Mouse (Mus musculus) liver, adult 2 months (tissue): ENCODE results near the gene Ric8b. TPM values are rescaled to one million over a fixed set of nuclear protein-coding genes. Genes with fewer than 3 reads are reported as not detected.
A peak's percentile ranks its signal among the peaks of the same experiment; 100 is the strongest.

Experiments used
- DNase-seq: peaks from one replicate; pipeline ENCODE4 v3.0.0-alpha.2; 2011; ENCODE audit warnings: low read depth, low spot score; ENCODE audit errors: extremely low read depth
- H3K27ac ChIP-seq: fragments of 200-500 bp; replicated peaks from 2 replicates; pipeline ENCODE4 v1.5.1; 2012; ENCODE audit warnings: low read depth, mild to moderate bottlenecking, control low read depth, inconsistent platforms, low read length; ENCODE audit not compliant: insufficient read depth
- H3K27me3 ChIP-seq: fragments of 200-500 bp; 2 replicates; pipeline ENCODE4 v1.6.1; 2012; ENCODE audit warnings: mild to moderate bottlenecking, moderate library complexity, low read length, inconsistent platforms; ENCODE audit not compliant: control insufficient read depth, insufficient read depth
- H3K36me3 ChIP-seq: fragments of 200-500 bp; 2 replicates; pipeline ENCODE4 v1.6.1; 2012; ENCODE audit warnings: low read length, inconsistent platforms; ENCODE audit not compliant: control insufficient read depth, insufficient read depth
- H3K4me1 ChIP-seq: fragments of 200-500 bp; 2 replicates; pipeline ENCODE4 v1.6.1; 2011; ENCODE audit warnings: low read length; ENCODE audit not compliant: control insufficient read depth, insufficient read depth
- H3K4me3 ChIP-seq: fragments of 200-500 bp; 2 replicates; pipeline ENCODE4 v1.5.1; 2011; ENCODE audit warnings: low read depth, mild to moderate bottlenecking, control low read depth, low read length, moderate library complexity; ENCODE audit not compliant: insufficient read depth
- H3K79me2 ChIP-seq: fragments of 200-500 bp; 2 replicates; pipeline ENCODE4 v1.6.1; 2012; ENCODE audit warnings: inconsistent platforms, mild to moderate bottlenecking, low read length, moderate library complexity; ENCODE audit not compliant: control insufficient read depth, insufficient read depth
- H3K9ac ChIP-seq: fragments of 200-500 bp; 2 replicates; pipeline ENCODE4 v1.6.1; 2012; ENCODE audit warnings: low read depth, mild to moderate bottlenecking, control low read depth, inconsistent platforms, low read length
- CTCF ChIP-seq: fragments of 200-500 bp; IDR thresholded peaks from 2 replicates; pipeline ENCODE4 v1.5.1; 2011; ENCODE audit warnings: low read depth, low read length, control low read depth
- POLR2A ChIP-seq: fragments of 200-500 bp; IDR thresholded peaks from 2 replicates; pipeline ENCODE4 v1.6.1; 2011; ENCODE audit warnings: low read length, control low read depth; ENCODE audit not compliant: insufficient read depth; ENCODE audit errors: extremely low read depth
- WGBS: fragments of 180-500 bp; shearing (Covaris S2); methylation state at CpG from one replicate; pipeline ENCODE4 v1.1.7; 2018; 5-methylcytosine and 5-hydroxymethylcytosine counted together
- polyA plus RNA-seq: library from polyadenylated mRNA; depleted of rRNA; stranded (reverse); fragments of >200 nt; gene quantifications from 2 replicates; pipeline ENCODE4 v1.2.3, GENCODE M21; 2012
- total RNA-seq: library from RNA; depleted of rRNA; stranded (reverse); fragments of >200 nt; gene quantifications from 2 replicates; pipeline ENCODE4 v1.2.3, GENCODE M21; 2014

Gene Ric8b
- total and polyA plus RNA-seq, 2 experiments = 5.1 to 7.1 TPM

- TF ChIP-seq POLR2A (no peak), CTCF (no peak)
- DNase-seq = peak; percentile 56
- Histone ChIP-seq H3K4me1 (no peaks in the 10 kb centered on the region; the same call in none of the 2 replicates), H3K27me3 (no peaks in the 10 kb centered on the region), H3K36me3 (no peaks in the 10 kb centered on the region), H3K9ac (no peak overlapping the region), H3K27ac (no peak overlapping the region), H3K79me2 (no peaks in the 10 kb centered on the region), H3K4me3 (no peak overlapping the region)
- 54% methylated on average over 9 of the region's 9 CpGs for WGBS
These were observed 20.2 kb upstream of the Ric8b start for GRCm38 (mm10) chr10:84896941-84897930.

GRCm38 (mm10) chr10:84898144-84898979 is 19.1 kb upstream of the Ric8b start:
- no peaks in the 10 kb centered on the region for H3K79me2 ChIP-seq
- no peak overlapping the region for H3K9ac ChIP-seq
- DNase-seq = no peak
- no peak overlapping the region for H3K27ac ChIP-seq
- WGBS = 91% methylated on average over 3 of the region's 3 CpGs
- no peak overlapping the region for H3K4me3 ChIP-seq
- H3K36me3 ChIP-seq = no peaks in the 10 kb centered on the region
- no peaks in the 10 kb centered on the region for H3K27me3 ChIP-seq
- TF ChIP-seq POLR2A = no peak
- no peaks in the 10 kb centered on the region; the same call in none of the 2 replicates for H3K4me1 ChIP-seq

- Histone ChIP-seq H3K27me3 (no peaks in the 10 kb centered on the region), H3K4me3 (no peak overlapping the region), H3K36me3 (no peaks in the 10 kb centered on the region), H3K4me1 (no peaks in the 10 kb centered on the region; the same call in none of the 2 replicates), H3K9ac (no peak overlapping the region), H3K27ac (no peak overlapping the region), H3K79me2 (no peaks in the 10 kb centered on the region)
- peak; percentile 73 for DNase-seq
- TF ChIP-seq CTCF = no peak
- TF ChIP-seq POLR2A = no peak
- WGBS = 74% methylated on average over 5 of the region's 5 CpGs
These were observed 15.7 kb upstream of the Ric8b start for GRCm38 (mm10) chr10:84901676-84902075.

GRCm38 (mm10) chr10:84902213-84902612 is 15.2 kb upstream of the Ric8b start:
- TF ChIP-seq CTCF = no peak
- Histone ChIP-seq H3K4me3 (no peak overlapping the region), H3K27ac (no peak overlapping the region), H3K79me2 (no peaks in the 10 kb centered on the region), H3K4me1 (no peaks in the 10 kb centered on the region; the same call in 1 of the 2 replicates), H3K27me3 (no peaks in the 10 kb centered on the region), H3K9ac (no peak overlapping the region), H3K36me3 (no peaks in the 10 kb centered on the region)
- 57% methylated on average over 2 of the region's 2 CpGs for WGBS
- DNase-seq = peak; percentile 53

- H3K4me1 ChIP-seq = peaks cover 2% of the 10 kb centered on the region
- no peaks in the 10 kb centered on the region for H3K27me3 ChIP-seq
- H3K9ac ChIP-seq = no peak overlapping the region
- 78% methylated on average over 7 of the region's 7 CpGs for WGBS
- no peaks in the 10 kb centered on the region for H3K36me3 ChIP-seq
- no peaks in the 10 kb centered on the region for H3K79me2 ChIP-seq
- no peak overlapping the region for H3K4me3 ChIP-seq
- no peak for DNase-seq
- no peak for TF ChIP-seq POLR2A
- no peak for TF ChIP-seq CTCF
- H3K27ac ChIP-seq = no peak overlapping the region
These were observed 14.1 kb upstream of the Ric8b start for GRCm38 (mm10) chr10:84903307-84903706.
